In the genomic region with DNA sequence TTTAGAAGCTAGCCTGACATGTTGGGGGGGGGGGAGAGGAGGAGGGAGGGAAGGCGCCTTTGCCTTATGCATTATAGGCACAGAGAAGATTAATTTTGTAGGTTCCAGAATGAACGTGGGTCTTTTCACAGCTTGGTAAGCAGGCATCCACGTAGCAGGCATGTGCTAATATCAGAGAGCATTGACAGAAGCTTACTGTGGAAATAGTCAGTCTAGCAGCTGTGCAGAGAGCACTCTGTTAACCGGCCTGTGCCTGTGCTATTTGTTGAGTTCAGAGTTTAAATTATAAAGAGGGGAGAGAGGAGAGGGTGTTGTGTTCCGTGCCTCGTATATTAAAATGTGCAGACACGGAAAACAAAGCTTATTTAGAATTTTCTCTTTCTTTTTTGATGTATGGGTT, we compare ENCODE assay signal across 11 mouse cellular contexts.
DNase-seq lines count a peak whose midpoint lies in the region; ATAC-seq and TF ChIP-seq lines count a peak whose summit lies in the region.
"Had no signal": no experiment of that assay in that cellular context is flagged by ENCODE, and none has a peak within 500 bp of the region (broad histone marks: within the 10 kb centered on the region; RNA-seq: fewer than 3 reads in every experiment).

No protein-coding gene starts in this region.

- H3K9me3 ChIP-seq in heart, embryonic 13.5 days: no peaks in the 10 kb centered on the region
- no peaks in the 10 kb centered on the region for H3K9me3 ChIP-seq in lung, postnatal 0 days (ENCODE audit: low read length)
- H3K9me3 ChIP-seq in limb, embryonic 14.5 days (ENCODE audit: control insufficient read depth, low read length): no peaks in the 10 kb centered on the region
- H3K9me3 ChIP-seq in stomach, embryonic 16.5 days (replicated peaks; ENCODE audit: control insufficient read depth, low read length): no peaks in the 10 kb centered on the region

- H3K27ac ChIP-seq in heart, embryonic 13.5 days (replicated peaks): 0 out of 2 replicates have a peak overlapping the region, but pooled peaks have one; percentile 28
- H3K27ac ChIP-seq in lung, postnatal 0 days (ENCODE audit: low read length): peak overlapping the region; percentile 9
- H3K27ac ChIP-seq in limb, embryonic 14.5 days (replicated peaks; ENCODE audit: low read depth, low read length): no peak overlapping the region
- H3K27ac ChIP-seq in stomach, embryonic 16.5 days (ENCODE audit: low read length): peak overlapping the region; percentile 43; the same call in 1 of the 2 replicates
- H3K27ac ChIP-seq: liver, embryonic 14.5 days had no signal

- peaks cover 11% of the 10 kb centered on the region for H3K36me3 ChIP-seq in heart, embryonic 13.5 days
- H3K36me3 ChIP-seq in lung, postnatal 0 days (ENCODE audit: insufficient read depth, low read length): no peaks in the 10 kb centered on the region
- peaks cover 9% of the 10 kb centered on the region for H3K36me3 ChIP-seq in limb, embryonic 14.5 days (ENCODE audit: control insufficient read depth, insufficient read depth, low read length)
- H3K36me3 ChIP-seq in stomach, embryonic 16.5 days (ENCODE audit: control insufficient read depth, insufficient read depth, low read length): no peaks in the 10 kb centered on the region

- no peak for ATAC-seq in heart, embryonic 13.5 days (ENCODE audit: extremely low read depth, insufficient number of reproducible peaks, low FRiP score, low TSS enrichment)
- ATAC-seq in lung, postnatal 0 days: no peak
- no peak for ATAC-seq in limb, embryonic 14.5 days (ENCODE audit: low FRiP score, low read depth)
- no peak for ATAC-seq in stomach, embryonic 16.5 days (ENCODE audit: insufficient read depth, low FRiP score)
- ATAC-seq in megakaryocyte-erythroid progenitor cell, adult 5-6 weeks (replicated peaks; ENCODE audit: low FRiP score, low TSS enrichment, poor library complexity, severe bottlenecking): no peak

- TF ChIP-seq CTCF in lung, postnatal 0 days (IDR thresholded peaks at IDR 0.05): no peak

- no peaks in the 10 kb centered on the region for H3K27me3 ChIP-seq in heart, embryonic 13.5 days (replicated peaks)
- no peaks in the 10 kb centered on the region for H3K27me3 ChIP-seq in lung, postnatal 0 days (replicated peaks; ENCODE audit: insufficient read depth, low read length)
- no peaks in the 10 kb centered on the region for H3K27me3 ChIP-seq in limb, embryonic 14.5 days (ENCODE audit: control insufficient read depth, insufficient read depth, low read length)
- no peaks in the 10 kb centered on the region for H3K27me3 ChIP-seq in stomach, embryonic 16.5 days (ENCODE audit: control insufficient read depth, insufficient read depth, low read length)

- no peak for DNase-seq in heart, postnatal 4 days
- DNase-seq in lung, postnatal 0 days (ENCODE audit: low spot score): peak; percentile 27
- no peak for DNase-seq in lung, postnatal 4 days
- DNase-seq in limb, embryonic 14.5 days (ENCODE audit: low spot score): no peak
- no peak for DNase-seq in layer of hippocampus, postnatal 25 days (ENCODE audit: extremely low spot score in 1 of 2, low spot score in 1 of 2)
- DNase-seq: B cell, adult 2 months had no signal

- no peak for TF ChIP-seq EP300 in lung, postnatal 0 days (IDR thresholded peaks at IDR 0.05)

- peak overlapping the region; percentile 56; the same call in 1 of the 2 replicates for H3K9ac ChIP-seq in heart, embryonic 13.5 days
- H3K9ac ChIP-seq in lung, postnatal 0 days (replicated peaks; ENCODE audit: low read depth): no peak overlapping the region
- no peak overlapping the region for H3K9ac ChIP-seq in limb, embryonic 14.5 days (ENCODE audit: low read depth, low read length, severe bottlenecking)
- H3K9ac ChIP-seq in stomach, embryonic 16.5 days (ENCODE audit: low read length): peak overlapping the region; percentile 7; the same call in 1 of the 2 replicates
- H3K9ac ChIP-seq: liver, embryonic 14.5 days had no signal

- no peak overlapping the region for H3K4me2 ChIP-seq in heart, embryonic 13.5 days
- peak overlapping the region; percentile 94 for H3K4me2 ChIP-seq in lung, postnatal 0 days (replicated peaks; ENCODE audit: low read depth, low read length)
- peak overlapping the region; percentile 86 for H3K4me2 ChIP-seq in limb, embryonic 14.5 days (replicated peaks; ENCODE audit: low read depth, low read length, severe bottlenecking)
- peak overlapping the region; percentile 82 for H3K4me2 ChIP-seq in stomach, embryonic 16.5 days (ENCODE audit: low read depth, low read length)

- no peak overlapping the region for H3K4me3 ChIP-seq in heart, embryonic 13.5 days
- no peak overlapping the region for H3K4me3 ChIP-seq in lung, postnatal 0 days (ENCODE audit: low read depth, low read length)
- H3K4me3 ChIP-seq in limb, embryonic 14.5 days (replicated peaks; ENCODE audit: low read length): 0 out of 2 replicates have a peak overlapping the region, but pooled peaks have one; percentile 63
- peak overlapping the region; percentile 77; the same call in 1 of the 2 replicates for H3K4me3 ChIP-seq in stomach, embryonic 16.5 days (replicated peaks; ENCODE audit: low read length)
- H3K4me3 ChIP-seq: erythroblast, embryonic 14.5 days had no signal

- TF ChIP-seq POLR2A in limb, embryonic 14.5 days (IDR thresholded peaks at IDR 0.05; ENCODE audit: borderline replicate concordance, extremely low read depth, insufficient read depth, insufficient read length): no peak

- peaks cover 60% of the 10 kb centered on the region for H3K4me1 ChIP-seq in heart, embryonic 13.5 days
- H3K4me1 ChIP-seq in lung, postnatal 0 days (ENCODE audit: insufficient read depth, low read depth, low read length): peaks cover 13% of the 10 kb centered on the region; the same call in 1 of the 2 replicates
- H3K4me1 ChIP-seq in limb, embryonic 14.5 days (ENCODE audit: control insufficient read depth, insufficient read depth, low read length): peaks cover 32% of the 10 kb centered on the region
- H3K4me1 ChIP-seq in stomach, embryonic 16.5 days (ENCODE audit: control insufficient read depth, insufficient read depth, low read length): peaks cover 41% of the 10 kb centered on the region

- WGBS in heart, embryonic 13.5 days: 69% methylated on average over 7 of the region's 7 CpGs
- 36% methylated on average over 7 of the region's 7 CpGs for WGBS in lung, postnatal 0 days
- 57% methylated on average over 7 of the region's 7 CpGs for WGBS in limb, embryonic 14.5 days
- 33% methylated on average over 7 of the region's 7 CpGs for WGBS in stomach, embryonic 16.5 days

Comparison
In these comparisons a context has a peak if more than half of its experiments do, and no peak if none do; other contexts are left out.
1. H3K4me3 ChIP-seq: peak in limb, embryonic 14.5 days (single experiment) and stomach, embryonic 16.5 days (single experiment); none in heart, embryonic 13.5 days (single experiment) and lung, postnatal 0 days (single experiment).
2. H3K9ac ChIP-seq: peak in heart, embryonic 13.5 days (single experiment) and stomach, embryonic 16.5 days (single experiment); none in lung, postnatal 0 days (single experiment) and limb, embryonic 14.5 days (single experiment).